8 mouse cellular contexts compared by ENCODE assay signal in genomic region chr1:133306842-133307241, GRCm38 (mm10). TPM values are rescaled to one million over a fixed set of nuclear protein-coding genes. Genes with fewer than 3 reads are reported as not detected.
DNase-seq lines count a peak whose midpoint lies in the region; ATAC-seq and TF ChIP-seq lines count a peak whose summit lies in the region.

No protein-coding gene starts in this region.

- no peaks in the 10 kb centered on the region; a peak in 1 of 4 replicates for H3K4me1 ChIP-seq in liver, embryonic 14.5 days (replicated peaks; ENCODE audit: control insufficient read depth in 2 of 2, insufficient read depth in 2 of 2, low read length in 1 of 2)
- H3K4me1 ChIP-seq in olfactory bulb, adult 2 months (ENCODE audit: control insufficient read depth, insufficient read depth, low read length), result 0 out of 2 replicates have a peak, but pooled peaks cover 2% of the 10 kb centered on the region

- H3K4me2 ChIP-seq in liver, embryonic 14.5 days (ENCODE audit: low read depth), result no peak overlapping the region

- TF ChIP-seq POLR2A in olfactory bulb, adult 2 months (IDR thresholded peaks at IDR 0.05; ENCODE audit: insufficient read depth, low read depth, low read length), result no peak

- TF ChIP-seq EP300 in liver, embryonic 14.5 days (IDR thresholded peaks at IDR 0.05; ENCODE audit: low read depth), result no peak

- H3K27me3 ChIP-seq in liver, embryonic 14.5 days (ENCODE audit: control insufficient read depth, insufficient read depth, low read length), result no peaks in the 10 kb centered on the region

- WGBS in liver, embryonic 14.5 days (ENCODE audit: insufficient replicate concordance), result 8% methylated on average over 4 of the region's 4 CpGs
- WGBS in olfactory bulb, adult 2 months, result 7% methylated on average over 4 of the region's 4 CpGs

- peak overlapping the region; percentile 19 for H3K4me3 ChIP-seq in gastrocnemius, adult 2 months
- no peak overlapping the region for H3K4me3 ChIP-seq in liver, embryonic 14.5 days (ENCODE audit: insufficient read depth in 1 of 2, low read depth in 2 of 2, low read length in 2 of 2)
- no peak overlapping the region for H3K4me3 ChIP-seq in olfactory bulb, adult 2 months (ENCODE audit: insufficient read depth, low read depth, low read length)

- ATAC-seq in liver, embryonic 14.5 days (ENCODE audit: insufficient read depth), result no peak

- peak overlapping the region; percentile 81 for H3K27ac ChIP-seq in gastrocnemius, adult 2 months
- no peak overlapping the region for H3K27ac ChIP-seq in liver, embryonic 14.5 days
- H3K27ac ChIP-seq in olfactory bulb, adult 2 months (ENCODE audit: insufficient read depth, low read depth, low read length), result no peak overlapping the region

- DNase-seq in 3134 (ENCODE audit: extremely low read depth, insufficient read length, low spot score), result peak; percentile 38
- DNase-seq in Muller cell, postnatal 12 days (ENCODE audit: inconsistent ontology term), result peak; percentile 79
- DNase-seq in cerebellum, postnatal 25 days, result peak; percentile 83 to 90
- DNase-seq in gastrocnemius, adult 2 months, result peak; percentile 88
- peak; percentile 90 for DNase-seq in kidney, adult 9 months
- DNase-seq in liver, embryonic 14.5 days (ENCODE audit: low read depth in 3 of 3, low spot score in 3 of 3), result peak in 1 of 3 experiments; percentile 11
- DNase-seq in thymus, postnatal 0 days (ENCODE audit: low spot score), result peak; percentile 55

- H3K9ac ChIP-seq in liver, embryonic 14.5 days (replicated peaks), result no peak overlapping the region

- no peaks in the 10 kb centered on the region for H3K36me3 ChIP-seq in liver, embryonic 14.5 days (replicated peaks; ENCODE audit: control insufficient read depth, insufficient read depth, low read depth)

- TF ChIP-seq CTCF in gastrocnemius, adult 2 months (IDR thresholded peaks at IDR 0.05), result peak; percentile 94
- TF ChIP-seq CTCF in liver, embryonic 14.5 days (IDR thresholded peaks at IDR 0.05; ENCODE audit: low read depth), result peak; percentile 89
- TF ChIP-seq CTCF in olfactory bulb, adult 2 months (IDR thresholded peaks at IDR 0.05; ENCODE audit: insufficient read depth, low read depth, low read length), result peak; percentile 67; the same call in 1 of the 2 replicates

- intact Hi-C loops in gastrocnemius, adult 2 months (cut with DNase I), result loop anchor here (1.0 to 5.0 kb wide), 3 partner anchors 80 to 130 kb away; no protein-coding TSS in a partner anchor

- H3K9me3 ChIP-seq in liver, embryonic 14.5 days (ENCODE audit: control insufficient read depth, low read length), result no peaks in the 10 kb centered on the region

RNA-seq across cellular contexts. Expression of gene Golt1a, which starts 2.8 kb away (rescaled TPM):
- not detected for total RNA-seq in gastrocnemius, adult 2 months (2021)
- polyA plus RNA-seq in liver, embryonic 14.5 days (2012; rRNA removed), result 2.8 and 3.3 TPM in 2 replicates
- polyA plus RNA-seq in liver, embryonic 14.5 days (2014; fragmentation: Nextera tagmentation; extraction: Ambion mirVana), result 8.0 and 9.1 TPM in 2 replicates
- not detected in 2 replicates for polyA plus RNA-seq in olfactory bulb, adult 2 months (2012; ENCODE audit: insufficient read depth, insufficient read length, low replicate concordance, missing spikeins)
- polyA plus RNA-seq in thymus, postnatal 0 days (2015; fragmentation: Nextera tagmentation; extraction: Ambion mirVana), result not detected in 2 replicates

RNA-seq across cellular contexts. Expression of gene Kiss1, which starts 14.8 kb away (rescaled TPM):
- not detected for total RNA-seq in gastrocnemius, adult 2 months (2021)
- polyA plus RNA-seq in liver, embryonic 14.5 days (2012; rRNA removed), result not detected in 2 replicates
- not detected in 2 replicates for polyA plus RNA-seq in liver, embryonic 14.5 days (2014; fragmentation: Nextera tagmentation; extraction: Ambion mirVana)
- polyA plus RNA-seq in olfactory bulb, adult 2 months (2012; ENCODE audit: insufficient read depth, insufficient read length, low replicate concordance, missing spikeins), result not detected in 2 replicates
- 0.39 TPM in 1 of 2 replicates, not detected in the other for polyA plus RNA-seq in thymus, postnatal 0 days (2015; fragmentation: Nextera tagmentation; extraction: Ambion mirVana)

RNA-seq across cellular contexts. Expression of gene Ren1, which starts 43.5 kb away (rescaled TPM):
- under 1 TPM in 1 of 2 experiments, not detected in 1; 0.15 TPM for total RNA-seq in gastrocnemius, adult 2 months (2021)
- 0.41 and 0.50 TPM in 2 replicates for polyA plus RNA-seq in liver, embryonic 14.5 days (2012; rRNA removed)
- polyA plus RNA-seq in liver, embryonic 14.5 days (2014; fragmentation: Nextera tagmentation; extraction: Ambion mirVana), result 0.57 and 0.90 TPM in 2 replicates
- polyA plus RNA-seq in olfactory bulb, adult 2 months (2012; ENCODE audit: insufficient read depth, insufficient read length, low replicate concordance, missing spikeins), result not detected in 2 replicates
- 0.59 and 0.91 TPM in 2 replicates for polyA plus RNA-seq in thymus, postnatal 0 days (2015; fragmentation: Nextera tagmentation; extraction: Ambion mirVana)

RNA-seq across cellular contexts. Expression of gene Etnk2, which starts 56.5 kb away (rescaled TPM):
- total RNA-seq in gastrocnemius, adult 2 months (2021), result under 1 TPM; 0.10 to 0.20 TPM
- polyA plus RNA-seq in liver, embryonic 14.5 days (2012; rRNA removed), result 3.4 and 3.7 TPM in 2 replicates
- polyA plus RNA-seq in liver, embryonic 14.5 days (2014; fragmentation: Nextera tagmentation; extraction: Ambion mirVana), result 4.9 and 5.5 TPM in 2 replicates
- not detected in 2 replicates for polyA plus RNA-seq in olfactory bulb, adult 2 months (2012; ENCODE audit: insufficient read depth, insufficient read length, low replicate concordance, missing spikeins)
- polyA plus RNA-seq in thymus, postnatal 0 days (2015; fragmentation: Nextera tagmentation; extraction: Ambion mirVana), result 0.12 and 0.27 TPM in 2 replicates
